Mouse (Mus musculus): ENCODE data around the gene Aloxe3. TPM values are rescaled to one million over a fixed set of nuclear protein-coding genes. Genes with fewer than 3 reads are reported as not detected.
A peak's percentile ranks its signal among the peaks of the same experiment; 100 is the strongest.

Gene Aloxe3
- total RNA-seq, 2 experiments from 2014 or later: 6.5 TPM

DNA sequence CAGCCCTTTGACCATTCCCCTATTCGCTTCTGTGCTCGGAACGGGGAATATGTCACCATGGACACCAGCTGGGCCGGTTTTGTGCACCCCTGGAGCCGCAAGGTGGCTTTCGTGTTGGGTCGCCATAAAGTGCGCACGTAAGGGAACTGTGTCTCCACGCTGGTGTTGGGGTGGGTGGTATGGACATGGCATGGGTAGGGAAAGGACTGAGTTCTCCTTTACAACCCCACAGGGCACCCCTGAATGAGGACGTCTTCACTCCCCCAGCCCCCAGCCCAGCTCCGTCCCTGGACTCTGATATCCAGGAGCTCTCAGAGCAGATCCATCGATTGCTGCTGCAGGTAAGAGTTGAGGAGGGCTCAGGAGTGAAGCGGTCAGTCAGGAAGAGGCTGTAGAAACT, 22.6 kb upstream of the Aloxe3 start:
- H3K4me3 ChIP-seq: no peak overlapping the region
- no peak for DNase-seq (ENCODE audit: extremely low spot score in 1 of 2, low spot score in 2 of 2)
- no peak for TF ChIP-seq CTCF (IDR thresholded peaks at IDR 0.05)
- H3K27ac ChIP-seq: no peak overlapping the region
- intact Hi-C loops (cut with DNase I): no loop called here

- DNase-seq (ENCODE audit: extremely low spot score in 1 of 2, low spot score in 2 of 2): no peak
- H3K27ac ChIP-seq: peak overlapping the region; percentile 36; the same call in 1 of the 2 replicates
- no peak for TF ChIP-seq CTCF (IDR thresholded peaks at IDR 0.05)
- intact Hi-C loops (cut with DNase I): no loop called here
- H3K4me3 ChIP-seq: no peak overlapping the region
These were observed 21.9 kb upstream of the Aloxe3 start for GRCm38 (mm10) chr11:69103531-69104435.

DNA sequence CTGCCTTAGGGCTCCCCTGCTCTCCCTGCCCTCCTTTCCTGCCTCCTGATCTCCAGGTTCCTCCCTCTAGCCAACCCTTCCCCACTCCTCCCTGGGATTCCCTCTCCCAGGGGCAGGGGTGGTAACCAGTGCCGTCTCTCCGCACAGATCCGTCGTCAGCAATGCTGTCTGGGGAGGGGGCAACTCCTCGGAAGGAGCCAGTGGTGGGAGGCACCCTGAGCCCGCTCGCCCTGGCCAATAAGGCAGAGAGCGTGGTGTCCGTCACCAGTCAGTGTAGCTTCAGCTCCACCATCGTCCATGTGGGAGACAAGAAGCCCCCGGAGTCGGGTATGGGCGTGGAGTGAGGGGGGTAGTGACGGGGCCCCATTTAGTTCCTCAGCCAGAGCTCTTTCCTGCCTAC, 21.2 kb upstream of the Aloxe3 start:
- no peak for DNase-seq (ENCODE audit: extremely low spot score in 1 of 2, low spot score in 2 of 2)
- H3K27ac ChIP-seq: no peak overlapping the region
- intact Hi-C loops (cut with DNase I): no loop called here

GRCm38 (mm10) chr11:69105227-69105626, 20.5 kb upstream of the Aloxe3 start:
- intact Hi-C loops (cut with DNase I): no loop called here
- H3K4me3 ChIP-seq: no peak overlapping the region
- no peak for TF ChIP-seq CTCF (IDR thresholded peaks at IDR 0.05)

More for the DNA sequence above, 21.2 kb upstream of the Aloxe3 start:
- TF ChIP-seq CTCF (IDR thresholded peaks at IDR 0.05): no peak
- no peak overlapping the region for H3K4me3 ChIP-seq

GRCm38 (mm10) chr11:69105796-69106195, 19.9 kb upstream of the Aloxe3 start:
- no peak for DNase-seq (ENCODE audit: extremely low spot score in 1 of 2, low spot score in 2 of 2)

More at GRCm38 (mm10) chr11:69105227-69105626, 20.5 kb upstream of the Aloxe3 start:
- DNase-seq (ENCODE audit: extremely low spot score in 1 of 2, low spot score in 2 of 2): no peak
- no peak overlapping the region for H3K27ac ChIP-seq

DNA sequence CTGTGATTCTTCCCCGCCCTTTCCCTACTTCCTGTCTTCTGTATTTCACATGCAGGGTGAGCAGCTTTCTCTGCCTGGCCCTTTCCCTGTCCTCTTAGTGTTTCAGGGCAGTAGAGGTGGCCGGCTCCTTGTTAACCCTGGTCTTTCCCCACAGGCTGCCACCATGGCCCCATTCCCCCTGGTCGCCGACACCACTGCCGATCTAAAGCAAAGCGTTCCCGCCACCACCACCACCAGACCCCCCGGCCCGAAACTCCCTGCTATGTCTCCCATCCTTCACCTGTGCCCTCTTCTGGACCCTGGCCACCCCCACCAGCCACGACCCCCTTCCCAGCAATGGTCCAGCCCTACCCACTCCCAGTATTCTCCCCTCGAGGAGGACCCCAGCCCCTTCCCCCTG, 19.4 kb upstream of the Aloxe3 start:
- TF ChIP-seq CTCF (IDR thresholded peaks at IDR 0.05): no peak
- DNase-seq (ENCODE audit: extremely low spot score in 1 of 2, low spot score in 2 of 2): peak in 1 of 2 experiments; percentile 10
- intact Hi-C loops (cut with DNase I): no loop called here
- Histone ChIP-seq H3K4me3 (no peak overlapping the region), H3K27ac (no peak overlapping the region)

More at GRCm38 (mm10) chr11:69105796-69106195, 19.9 kb upstream of the Aloxe3 start:
- intact Hi-C loops (cut with DNase I): no loop called here
- TF ChIP-seq CTCF (IDR thresholded peaks at IDR 0.05): no peak
- no peak overlapping the region for H3K27ac ChIP-seq
- H3K4me3 ChIP-seq: no peak overlapping the region

GRCm38 (mm10) chr11:69106842-69107241, 18.9 kb upstream of the Aloxe3 start:
- intact Hi-C loops (cut with DNase I): no loop called here
- Histone ChIP-seq H3K4me3 (no peak overlapping the region), H3K27ac (no peak overlapping the region)
- TF ChIP-seq CTCF (IDR thresholded peaks at IDR 0.05): no peak
- no peak for DNase-seq (ENCODE audit: extremely low spot score in 1 of 2, low spot score in 2 of 2)

DNA sequence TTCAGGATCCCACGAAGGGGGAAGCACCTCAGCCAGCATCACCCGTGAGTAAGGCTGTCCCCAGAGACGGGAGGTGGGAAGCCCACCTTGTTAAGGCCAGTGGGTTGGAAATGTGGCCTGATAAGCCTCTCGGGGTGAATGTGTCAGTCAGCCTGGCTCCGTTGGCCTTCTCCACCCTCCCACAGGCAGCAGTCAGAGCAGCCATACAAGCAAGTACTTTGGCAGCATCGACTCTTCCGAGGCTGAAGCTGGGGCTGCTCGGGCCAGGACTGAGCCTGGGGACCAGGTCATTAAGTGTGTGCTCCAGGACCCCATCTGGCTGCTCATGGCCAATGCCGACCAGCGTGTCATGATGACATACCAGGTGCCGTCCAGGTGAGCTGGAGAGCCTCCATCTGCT, 18.0 kb upstream of the Aloxe3 start:
- Histone ChIP-seq H3K27ac (no peak overlapping the region), H3K4me3 (no peak overlapping the region)
- DNase-seq (ENCODE audit: extremely low spot score in 1 of 2, low spot score in 2 of 2): no peak
- no peak for TF ChIP-seq CTCF (IDR thresholded peaks at IDR 0.05)
- intact Hi-C loops (cut with DNase I): no loop called here

DNA sequence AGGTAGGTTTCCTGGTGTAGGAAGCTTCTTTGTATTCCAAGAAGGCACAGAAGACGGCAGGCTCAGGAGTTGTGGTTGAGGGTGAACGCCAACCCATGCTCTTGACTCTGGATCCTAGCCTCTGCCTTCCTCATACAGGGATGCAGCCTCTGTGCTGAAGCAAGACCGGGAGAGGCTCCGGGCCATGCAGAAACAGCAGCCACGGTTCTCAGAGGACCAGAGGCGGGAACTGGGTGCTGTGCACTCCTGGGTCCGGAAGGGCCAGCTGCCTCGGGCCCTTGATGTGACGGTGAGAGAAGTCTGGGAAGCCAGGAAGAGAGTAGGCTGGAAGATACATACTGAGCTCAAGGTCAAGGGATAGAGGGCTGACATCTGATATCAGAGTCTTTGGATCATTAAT, 17.5 kb upstream of the Aloxe3 start:
- H3K4me3 ChIP-seq: no peak overlapping the region
- intact Hi-C loops (cut with DNase I): no loop called here
- DNase-seq (ENCODE audit: extremely low spot score in 1 of 2, low spot score in 2 of 2): no peak
- H3K27ac ChIP-seq: no peak overlapping the region
- TF ChIP-seq CTCF (IDR thresholded peaks at IDR 0.05): no peak

- TF ChIP-seq CTCF (IDR thresholded peaks at IDR 0.05): no peak
- no peak for DNase-seq (ENCODE audit: extremely low spot score in 1 of 2, low spot score in 2 of 2)
- Histone ChIP-seq H3K4me3 (no peak overlapping the region), H3K27ac (no peak overlapping the region)
- intact Hi-C loops (cut with DNase I): no loop called here
These were observed 16.4 kb upstream of the Aloxe3 start for GRCm38 (mm10) chr11:69109032-69109900.

- intact Hi-C loops (cut with DNase I): loop anchor here (1.0 kb wide), 1 partner anchor 8 kb away; no protein-coding TSS in a partner anchor
- peak overlapping the region; percentile 48 for H3K4me3 ChIP-seq
- no peak for TF ChIP-seq CTCF (IDR thresholded peaks at IDR 0.05)
- peak overlapping the region; percentile 4; the same call in 1 of the 2 replicates for H3K27ac ChIP-seq
- peak; percentile 88 to 91 for DNase-seq (ENCODE audit: extremely low spot score in 1 of 2, low spot score in 2 of 2)
These were observed 15.2 kb upstream of the Aloxe3 start for GRCm38 (mm10) chr11:69110319-69111046.
